Mouse (Mus musculus) embryonic facial prominence, embryonic 14.5 days (tissue): ENCODE measurements around the gene Zfp956. TPM values are rescaled to one million over a fixed set of nuclear protein-coding genes. Genes with fewer than 3 reads are reported as not detected.

Source experiments
- ATAC-seq: fragments of 200-750 bp; cut with Nextera tagmentation; 2 replicates; pipeline ENCODE4 v1.8.0; 2017; ENCODE audit warnings: low read depth, moderate number of reproducible peaks, moderate TSS enrichment
- DNase-seq: peaks from one replicate; pipeline ENCODE4 v3.0.0-alpha.2; 2015; ENCODE audit warnings: low spot score
- H3K27ac ChIP-seq: fragments of 300-500 bp; sonication (generic); replicated peaks from 2 replicates; pipeline ENCODE4 v1.5.1; 2014; ENCODE audit warnings: low read depth, mild to moderate bottlenecking, low read length, moderate library complexity
- H3K27me3 ChIP-seq: fragments of 300-500 bp; sonication (generic); replicated peaks from 2 replicates; pipeline ENCODE4 v1.6.1; 2014; ENCODE audit warnings: low read length; ENCODE audit not compliant: control insufficient read depth, insufficient read depth
- H3K36me3 ChIP-seq: fragments of 300-500 bp; sonication (generic); 2 replicates; pipeline ENCODE4 v1.6.1; 2014; ENCODE audit warnings: low read length, mixed read lengths; ENCODE audit not compliant: control insufficient read depth, insufficient read depth
- H3K4me1 ChIP-seq: fragments of 300-500 bp; sonication (generic); 2 replicates; pipeline ENCODE4 v1.6.1; 2014; ENCODE audit warnings: antibody characterized with exemption, low read length; ENCODE audit not compliant: control insufficient read depth, insufficient read depth
- H3K4me2 ChIP-seq: fragments of 300-500 bp; sonication (generic); 2 replicates; pipeline ENCODE4 v1.6.1; 2014; ENCODE audit warnings: low read depth, mild to moderate bottlenecking, low read length, moderate library complexity, mixed read lengths
- H3K4me3 ChIP-seq: fragments of 300-500 bp; sonication (generic); 2 replicates; pipeline ENCODE4 v1.5.1; 2014; ENCODE audit warnings: low read depth, mild to moderate bottlenecking, low read length
- H3K9ac ChIP-seq: fragments of 300-500 bp; sonication (generic); 2 replicates; pipeline ENCODE4 v1.6.1; 2014; ENCODE audit warnings: low read depth, mild to moderate bottlenecking, low read length, moderate library complexity, mixed read lengths
- H3K9me3 ChIP-seq: fragments of 300-500 bp; sonication (generic); 2 replicates; pipeline ENCODE4 v1.6.1; 2016; ENCODE audit warnings: low read length; ENCODE audit not compliant: control insufficient read depth
- WGBS: fragments of 180-500 bp; shearing (Covaris S2); extraction: QIAGEN DNeasy Blood & Tissue Kit; methylation state at CpG from one replicate; pipeline ENCODE4 v1.1.7; 2014; 5-methylcytosine and 5-hydroxymethylcytosine counted together
- polyA plus RNA-seq: library from polyadenylated mRNA; unstranded; fragments of >200 nt; fragmentation: Nextera tagmentation; extraction: Ambion mirVana; gene quantifications from 2 replicates; pipeline ENCODE4 v1.2.1, GENCODE M21; 2014

Zfp956 gene
- polyA plus RNA-seq, 1 experiment from 2014 or later: 9.4 TPM

- Histone ChIP-seq H3K4me1 (peaks cover 9% of the 10 kb centered on the region; the same call in 1 of the 2 replicates), H3K27ac (no peak overlapping the region), H3K9ac (no peak overlapping the region), H3K36me3 (0 out of 2 replicates have a peak, but pooled peaks cover 6% of the 10 kb centered on the region), H3K4me2 (no peak overlapping the region), H3K27me3 (no peaks in the 10 kb centered on the region), H3K4me3 (no peak overlapping the region), H3K9me3 (no peaks in the 10 kb centered on the region)
- 67% methylated on average over 3 of the region's 3 CpGs for WGBS
- DNase-seq (no peak), ATAC-seq (no peak)
Measured at GRCm38 (mm10) chr6:47918768-47919274, 34.4 kb upstream of the Zfp956 start.

- H3K4me2 ChIP-seq: peak overlapping the region; percentile 77
- no peaks in the 10 kb centered on the region for H3K9me3 ChIP-seq
- H3K27ac ChIP-seq: peak overlapping the region; percentile 98
- 27% methylated on average over 11 of the region's 11 CpGs for WGBS
- peak overlapping the region; percentile 83 for H3K4me3 ChIP-seq
- H3K27me3 ChIP-seq: no peaks in the 10 kb centered on the region
- 0 out of 2 replicates have a peak, but pooled peaks cover 6% of the 10 kb centered on the region for H3K36me3 ChIP-seq
- peak overlapping the region; percentile 91 for H3K9ac ChIP-seq
- ATAC-seq: peak; percentile 15; the same call in 1 of the 2 replicates
- peaks cover 9% of the 10 kb centered on the region; the same call in 1 of the 2 replicates for H3K4me1 ChIP-seq
- DNase-seq: no peak
Measured at GRCm38 (mm10) chr6:47919646-47920446, 33.3 kb upstream of the Zfp956 start.

GRCm38 (mm10) chr6:47920447-47921340, 32.5 kb upstream of the Zfp956 start, which contains the start of gene Zfp212:
Gene Zfp212, plus strand, starts transcription at chr6:47920476.
- 0 out of 2 replicates have a peak, but pooled peaks cover 6% of the 10 kb centered on the region for H3K36me3 ChIP-seq
- 1% methylated on average over 58 of the region's 67 CpGs for WGBS

GRCm38 (mm10) chr6:47942461-47942860, 10.7 kb upstream of the Zfp956 start:
- no peak for DNase-seq

More at GRCm38 (mm10) chr6:47920447-47921340, 32.5 kb upstream of the Zfp956 start, which contains the start of gene Zfp212:
- Histone ChIP-seq H3K9ac (peak within 1 kb of the TSS; percentile 91), H3K27ac (peak within 1 kb of the TSS; percentile 98), H3K4me2 (peak within 1 kb of the TSS; percentile 77), H3K27me3 (no peaks in the 10 kb centered on the region), H3K4me1 (peaks cover 9% of the 10 kb centered on the region; the same call in 1 of the 2 replicates), H3K4me3 (peak within 1 kb of the TSS; percentile 83), H3K9me3 (no peaks in the 10 kb centered on the region)
- ATAC-seq (peak; percentile 98), DNase-seq (peak; percentile 97)

GRCm38 (mm10) chr6:47943021-47943691, 10.0 kb upstream of the Zfp956 start:
- Histone ChIP-seq H3K9me3 (no peaks in the 10 kb centered on the region), H3K9ac (peak overlapping the region; percentile 87), H3K4me2 (peak overlapping the region; percentile 86), H3K4me1 (no peaks in the 10 kb centered on the region), H3K4me3 (peak overlapping the region; percentile 49), H3K27me3 (no peaks in the 10 kb centered on the region), H3K36me3 (peaks cover 24% of the 10 kb centered on the region; the same call in 1 of the 2 replicates), H3K27ac (peak overlapping the region; percentile 84)
- ATAC-seq (peak; percentile 95), DNase-seq (peak; percentile 65)
- 16% methylated on average over 33 of the region's 64 CpGs for WGBS

More at GRCm38 (mm10) chr6:47942461-47942860, 10.7 kb upstream of the Zfp956 start:
- Histone ChIP-seq H3K27ac (no peak overlapping the region), H3K36me3 (peaks cover 20% of the 10 kb centered on the region; the same call in 1 of the 2 replicates), H3K27me3 (no peaks in the 10 kb centered on the region), H3K4me2 (peak overlapping the region; percentile 86), H3K9ac (peak overlapping the region; percentile 87), H3K4me3 (peak overlapping the region; percentile 49), H3K9me3 (no peaks in the 10 kb centered on the region), H3K4me1 (no peaks in the 10 kb centered on the region)
- ATAC-seq: no peak
- WGBS: 47% methylated on average over 12 of the region's 12 CpGs

GRCm38 (mm10) chr6:47943721-47944120, 9.5 kb upstream of the Zfp956 start:
- H3K27me3 ChIP-seq: no peaks in the 10 kb centered on the region
- H3K9ac ChIP-seq: peak overlapping the region; percentile 87
- ATAC-seq: no peak
- H3K36me3 ChIP-seq: peaks cover 24% of the 10 kb centered on the region; the same call in 1 of the 2 replicates
- H3K4me1 ChIP-seq: no peaks in the 10 kb centered on the region
- H3K9me3 ChIP-seq: no peaks in the 10 kb centered on the region
- no peak for DNase-seq
- peak overlapping the region; percentile 86 for H3K4me2 ChIP-seq
- peak overlapping the region; percentile 84 for H3K27ac ChIP-seq
- H3K4me3 ChIP-seq: peak overlapping the region; percentile 49
- 72% methylated on average over 3 of the region's 3 CpGs for WGBS

GRCm38 (mm10) chr6:47947388-47947787, 5.8 kb upstream of the Zfp956 start:
- Histone ChIP-seq H3K4me3 (no peak overlapping the region), H3K9me3 (no peaks in the 10 kb centered on the region), H3K27ac (no peak overlapping the region), H3K4me1 (no peaks in the 10 kb centered on the region), H3K4me2 (no peak overlapping the region), H3K27me3 (no peaks in the 10 kb centered on the region), H3K9ac (no peak overlapping the region), H3K36me3 (peaks cover 39% of the 10 kb centered on the region)
- ATAC-seq: no peak
- 95% methylated on average over 4 of the region's 4 CpGs for WGBS
- no peak for DNase-seq
